9 mouse cellular contexts compared by ENCODE assay signal in genomic region chr17:64916657-64917056, GRCm38 (mm10).
DNase-seq lines count a peak whose midpoint lies in the region; ATAC-seq and TF ChIP-seq lines count a peak whose summit lies in the region.
"Had no signal": no experiment of that assay in that cellular context is flagged by ENCODE, and none has a peak within 500 bp of the region (broad histone marks: within the 10 kb centered on the region; RNA-seq: fewer than 3 reads in every experiment).

No protein-coding gene starts in this region.

- no peak for ATAC-seq in kidney, postnatal 0 days (replicated peaks; ENCODE audit: low FRiP score, low read depth)
- ATAC-seq in embryonic facial prominence, embryonic 13.5 days (ENCODE audit: insufficient number of reproducible peaks, insufficient read depth, low FRiP score, low TSS enrichment, low read depth): no peak
- ATAC-seq in limb, embryonic 12.5 days (ENCODE audit: insufficient number of reproducible peaks, insufficient read depth, low FRiP score, low TSS enrichment, low read depth): 0 out of 2 replicates have a peak, but pooled peaks have one; percentile 43
- no peak for ATAC-seq in intestine, embryonic 16.5 days

- no peaks in the 10 kb centered on the region for H3K79me2 ChIP-seq in MEL (ENCODE audit: control insufficient read depth, insufficient read depth, low read length, poor library complexity)

- H3K4me2 ChIP-seq in kidney, postnatal 0 days (ENCODE audit: low read length): no peak overlapping the region
- no peak overlapping the region for H3K4me2 ChIP-seq in embryonic facial prominence, embryonic 13.5 days
- H3K4me2 ChIP-seq in limb, embryonic 12.5 days: no peak overlapping the region
- no peak overlapping the region for H3K4me2 ChIP-seq in intestine, embryonic 16.5 days (ENCODE audit: low read depth, low read length)
- H3K4me2 ChIP-seq: lung, embryonic 15.5 days had no signal

- no peaks in the 10 kb centered on the region for H3K27me3 ChIP-seq in kidney, postnatal 0 days (ENCODE audit: insufficient read depth, low read length)
- H3K27me3 ChIP-seq in MEL (ENCODE audit: control insufficient read depth in 1 of 2, insufficient read depth in 2 of 2, low read length in 2 of 2): no peaks in the 10 kb centered on the region; a peak in 1 of 4 replicates
- H3K27me3 ChIP-seq in embryonic facial prominence, embryonic 13.5 days: peaks cover 4% of the 10 kb centered on the region; the same call in 1 of the 2 replicates
- H3K27me3 ChIP-seq in limb, embryonic 12.5 days: no peaks in the 10 kb centered on the region
- H3K27me3 ChIP-seq in intestine, embryonic 16.5 days (replicated peaks; ENCODE audit: control insufficient read depth, insufficient read depth, low read length): no peaks in the 10 kb centered on the region
- H3K27me3 ChIP-seq: lung, embryonic 15.5 days had no signal

- WGBS in kidney, postnatal 0 days: 78% methylated on average over 6 of the region's 6 CpGs
- WGBS in embryonic facial prominence, embryonic 13.5 days: 34% methylated on average over 6 of the region's 6 CpGs
- 54% methylated on average over 6 of the region's 6 CpGs for WGBS in limb, embryonic 12.5 days
- 75% methylated on average over 6 of the region's 6 CpGs for WGBS in intestine, embryonic 16.5 days

- H3K4me3 ChIP-seq in kidney, postnatal 0 days (replicated peaks; ENCODE audit: low read depth, low read length): no peak overlapping the region
- no peak overlapping the region for H3K4me3 ChIP-seq in MEL (ENCODE audit: control insufficient read depth in 1 of 2, insufficient read depth in 1 of 2, low read depth in 2 of 2, low read length in 2 of 2)
- no peak overlapping the region for H3K4me3 ChIP-seq in embryonic facial prominence, embryonic 13.5 days
- no peak overlapping the region for H3K4me3 ChIP-seq in limb, embryonic 12.5 days (replicated peaks)
- H3K4me3 ChIP-seq in intestine, embryonic 16.5 days (ENCODE audit: low read length): no peak overlapping the region
- H3K4me3 ChIP-seq: lung, embryonic 15.5 days had no signal

- no peak overlapping the region for H3K27ac ChIP-seq in kidney, postnatal 0 days
- no peak overlapping the region for H3K27ac ChIP-seq in MEL (ENCODE audit: control insufficient read depth, low read depth, low read length)
- peak overlapping the region; percentile 52 for H3K27ac ChIP-seq in embryonic facial prominence, embryonic 13.5 days
- no peak overlapping the region for H3K27ac ChIP-seq in limb, embryonic 12.5 days
- no peak overlapping the region for H3K27ac ChIP-seq in intestine, embryonic 16.5 days (ENCODE audit: low read length)
- H3K27ac ChIP-seq: lung, embryonic 15.5 days had no signal

- peak; percentile 60 for TF ChIP-seq RAD21 in MEL (IDR thresholded peaks at IDR 0.05; ENCODE audit: low read depth, low read length)

- 0 out of 2 replicates have a peak, but pooled peaks cover 3% of the 10 kb centered on the region for H3K4me1 ChIP-seq in kidney, postnatal 0 days (replicated peaks; ENCODE audit: insufficient read depth, low read length)
- H3K4me1 ChIP-seq in MEL (ENCODE audit: control insufficient read depth in 1 of 2, insufficient read depth in 2 of 2, low read length in 2 of 2): peaks cover 0 to 7% of the 10 kb centered on the region in 2 experiments; a peak in 3 of 4 replicates
- H3K4me1 ChIP-seq in embryonic facial prominence, embryonic 13.5 days: peaks cover 37% of the 10 kb centered on the region
- peaks cover 32% of the 10 kb centered on the region for H3K4me1 ChIP-seq in limb, embryonic 12.5 days (replicated peaks)
- H3K4me1 ChIP-seq in intestine, embryonic 16.5 days (ENCODE audit: control insufficient read depth, insufficient read depth, low read length): peaks cover 3% of the 10 kb centered on the region; the same call in 1 of the 2 replicates

- TF ChIP-seq CTCF in kidney, postnatal 0 days (IDR thresholded peaks at IDR 0.05; ENCODE audit: low read depth): peak; percentile 49
- peak; percentile 68 to 81 (median 75) for TF ChIP-seq CTCF in MEL (IDR thresholded peaks at IDR 0.05 in 2 of 3, conservative IDR thresholded peaks at IDR 0.05 in 1 of 3; ENCODE audit: control insufficient read depth in 1 of 3, insufficient read depth in 1 of 3, low read depth in 2 of 3, low read length in 3 of 3, poor library complexity in 1 of 3, severe bottlenecking in 1 of 3)

- H3K9me3 ChIP-seq in kidney, postnatal 0 days (replicated peaks; ENCODE audit: low read length): no peaks in the 10 kb centered on the region
- H3K9me3 ChIP-seq in MEL (replicated peaks; ENCODE audit: insufficient read depth, low read length): no peaks in the 10 kb centered on the region
- H3K9me3 ChIP-seq in embryonic facial prominence, embryonic 13.5 days: no peaks in the 10 kb centered on the region
- H3K9me3 ChIP-seq in limb, embryonic 12.5 days: no peaks in the 10 kb centered on the region
- H3K9me3 ChIP-seq in intestine, embryonic 16.5 days (ENCODE audit: control insufficient read depth, low read length): no peaks in the 10 kb centered on the region
- H3K9me3 ChIP-seq: lung, embryonic 15.5 days had no signal

- no peaks in the 10 kb centered on the region for H3K36me3 ChIP-seq in kidney, postnatal 0 days (ENCODE audit: insufficient read depth, low read length)
- peaks cover 0 to 2% of the 10 kb centered on the region in 2 experiments; a peak in 2 of 4 replicates for H3K36me3 ChIP-seq in MEL (ENCODE audit: control insufficient read depth in 1 of 2, insufficient read depth in 2 of 2, low read length in 2 of 2)
- H3K36me3 ChIP-seq in embryonic facial prominence, embryonic 13.5 days: no peaks in the 10 kb centered on the region
- H3K36me3 ChIP-seq in limb, embryonic 12.5 days: no peaks in the 10 kb centered on the region
- H3K36me3 ChIP-seq in intestine, embryonic 16.5 days (ENCODE audit: control insufficient read depth, insufficient read depth, low read length): no peaks in the 10 kb centered on the region
- H3K36me3 ChIP-seq: lung, embryonic 15.5 days had no signal

- TF ChIP-seq EP300 in MEL (IDR thresholded peaks at IDR 0.05; ENCODE audit: low read depth in 1 of 2, low read length in 2 of 2): no peak

- H3K9ac ChIP-seq in kidney, postnatal 0 days (ENCODE audit: low read depth, low read length): no peak overlapping the region
- no peak overlapping the region for H3K9ac ChIP-seq in MEL (ENCODE audit: control insufficient read depth, low read depth, low read length, poor library complexity, severe bottlenecking)
- H3K9ac ChIP-seq in embryonic facial prominence, embryonic 13.5 days: no peak overlapping the region
- no peak overlapping the region for H3K9ac ChIP-seq in limb, embryonic 12.5 days (replicated peaks)
- no peak overlapping the region for H3K9ac ChIP-seq in intestine, embryonic 16.5 days (ENCODE audit: low read depth, low read length)
- H3K9ac ChIP-seq: lung, embryonic 15.5 days had no signal

- no peak for DNase-seq in kidney, postnatal 0 days (ENCODE audit: low spot score)
- no peak for DNase-seq in kidney, adult 8-10 months
- peak; percentile 70 for DNase-seq in MEL (ENCODE audit: low read depth, low spot score)
- DNase-seq in spleen, postnatal 36 days (ENCODE audit: low spot score in 2 of 2): no peak
- no peak for DNase-seq in left cerebral cortex, postnatal 36 days (ENCODE audit: low spot score in 2 of 2)

- TF ChIP-seq POLR2A in MEL (IDR thresholded peaks at IDR 0.05; ENCODE audit: control insufficient read depth in 1 of 2, insufficient read depth in 1 of 2, low read depth in 1 of 2, low read length in 2 of 2, poor library complexity in 1 of 2): no peak

- intact Hi-C loops in left cerebral cortex, postnatal 36 days (cut with DNase I): no loop called here

TF ChIP-seq in MEL, 35 proteins besides CTCF, POLR2A, EP300 and RAD21:
- TF ChIP-seq CHD2 (IDR thresholded peaks at IDR 0.05; ENCODE audit: low read length) (no peak), GABPA (IDR thresholded peaks at IDR 0.05; ENCODE audit: low read depth, low read length) (no peak), GATA1 (IDR thresholded peaks at IDR 0.05; ENCODE audit: low read depth, low read length) (no peak), SIN3A (IDR thresholded peaks at IDR 0.05; ENCODE audit: low read length) (no peak), SMC3 (IDR thresholded peaks at IDR 0.05; ENCODE audit: low read depth, low read length) (peak; percentile 72), ZC3H11A (IDR thresholded peaks at IDR 0.05; ENCODE audit: low read depth, low read length) (peak; percentile 37), ELF1 (IDR thresholded peaks at IDR 0.05; ENCODE audit: low read depth, low read length) (no peak), ZNF384 (IDR thresholded peaks at IDR 0.05; ENCODE audit: low read depth, low read length) (peak; percentile 43), RCOR1 (IDR thresholded peaks at IDR 0.05; ENCODE audit: low read depth, low read length) (no peak)
